Mouse (Mus musculus) 416B (cell line): ENCODE measurements at regions not wholly inside any gene's neighbourhood (a gene's known extent, or its start where the extent isn't known, plus 50 kb on each side); places are given as distances from the start of the nearest gene placed in this dataset.
A peak's percentile ranks its signal among the peaks of the same experiment; 100 is the strongest.
"Not testable (repeated sequence)": the region's sequence is repeated elsewhere in the genome, so short reads cannot be mapped to it uniquely, and the experiment has no call there.

Source experiments
- DNase-seq: peaks from one replicate; pipeline ENCODE4 v3.0.0; 2011; ENCODE audit warnings: low read depth

GRCm38 (mm10) chr7:106296912-106297311 is 81.8 kb upstream of the Gvin1 start:
- DNase-seq: not testable (repeated sequence)

- DNase-seq: not testable (repeated sequence)
Observed at GRCm38 (mm10) chr7:106284841-106285240, 69.7 kb upstream of the Gvin1 start.

GRCm38 (mm10) chr7:106279946-106280345 is 64.8 kb upstream of the Gvin1 start:
- not testable (repeated sequence) for DNase-seq

- DNase-seq: peak; percentile 89
Observed at GRCm38 (mm10) chr7:106270947-106271346, 55.8 kb upstream of the Gvin1 start.
